Comparison of ENCODE assay signal across 8 mouse cellular contexts in the genomic region with DNA sequence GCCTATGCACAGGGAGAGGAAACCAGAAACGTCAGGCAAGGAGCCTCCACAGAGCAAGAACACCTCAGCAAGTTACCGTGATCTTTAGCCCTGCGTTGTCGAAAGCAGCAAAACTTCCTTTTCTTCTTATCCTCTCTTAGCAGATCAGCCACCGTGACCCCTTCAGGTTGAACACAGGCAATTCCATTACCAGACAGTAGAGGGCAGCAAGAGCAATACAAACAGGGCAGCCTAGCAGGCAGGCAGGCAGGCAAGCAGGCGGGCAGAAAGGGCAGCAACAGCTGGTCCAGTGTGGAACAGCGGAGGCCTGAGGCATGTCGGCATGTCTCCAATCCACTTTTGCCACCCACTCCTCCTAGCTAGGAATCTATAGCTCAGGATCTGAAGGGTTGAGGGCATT.
DNase-seq lines count a peak whose midpoint lies in the region; ATAC-seq and TF ChIP-seq lines count a peak whose summit lies in the region.

No protein-coding gene starts in this region.

- H3K27ac ChIP-seq in embryonic facial prominence, embryonic 14.5 days (replicated peaks; ENCODE audit: low read depth, low read length) = no peak overlapping the region
- no peak overlapping the region for H3K27ac ChIP-seq in kidney, embryonic 16.5 days (ENCODE audit: low read length)
- H3K27ac ChIP-seq in liver, adult 2 months (replicated peaks; ENCODE audit: insufficient read depth, low read depth, low read length) = no peak overlapping the region
- H3K27ac ChIP-seq in stomach, embryonic 14.5 days (ENCODE audit: low read length) = no peak overlapping the region

- H3K4me3 ChIP-seq in embryonic facial prominence, embryonic 14.5 days (ENCODE audit: low read depth, low read length) = no peak overlapping the region
- no peak overlapping the region for H3K4me3 ChIP-seq in kidney, embryonic 16.5 days (ENCODE audit: low read length)
- H3K4me3 ChIP-seq in liver, adult 2 months (ENCODE audit: insufficient read depth, low read depth, low read length) = no peak overlapping the region
- H3K4me3 ChIP-seq in stomach, embryonic 14.5 days (ENCODE audit: low read depth, low read length) = no peak overlapping the region

- peak; percentile 89 for ATAC-seq in embryonic facial prominence, embryonic 14.5 days (ENCODE audit: low read depth)
- ATAC-seq in kidney, embryonic 16.5 days (ENCODE audit: low FRiP score, low TSS enrichment) = peak; percentile 83
- peak; percentile 56; the same call in 1 of the 2 replicates for ATAC-seq in stomach, embryonic 14.5 days (ENCODE audit: insufficient number of reproducible peaks, insufficient read depth, low FRiP score, low read depth)

- no peaks in the 10 kb centered on the region for H3K4me1 ChIP-seq in embryonic facial prominence, embryonic 14.5 days (ENCODE audit: control insufficient read depth, insufficient read depth, low read length)
- H3K4me1 ChIP-seq in kidney, embryonic 16.5 days (ENCODE audit: insufficient read depth, low read length) = no peaks in the 10 kb centered on the region
- no peaks in the 10 kb centered on the region for H3K4me1 ChIP-seq in liver, adult 2 months (ENCODE audit: control insufficient read depth, insufficient read depth, low read length)
- no peaks in the 10 kb centered on the region for H3K4me1 ChIP-seq in stomach, embryonic 14.5 days (ENCODE audit: control insufficient read depth, insufficient read depth, low read length)

- H3K4me2 ChIP-seq in embryonic facial prominence, embryonic 14.5 days (ENCODE audit: low read depth, low read length) = no peak overlapping the region
- no peak overlapping the region for H3K4me2 ChIP-seq in kidney, embryonic 16.5 days (replicated peaks; ENCODE audit: low read depth, low read length)
- no peak overlapping the region for H3K4me2 ChIP-seq in stomach, embryonic 14.5 days (replicated peaks; ENCODE audit: low read depth, low read length)

- peak; percentile 92 for TF ChIP-seq CTCF in liver, adult 2 months (IDR thresholded peaks at IDR 0.05; ENCODE audit: low read depth, low read length)

- H3K36me3 ChIP-seq in embryonic facial prominence, embryonic 14.5 days (ENCODE audit: control insufficient read depth, insufficient read depth, low read length) = no peaks in the 10 kb centered on the region
- no peaks in the 10 kb centered on the region for H3K36me3 ChIP-seq in kidney, embryonic 16.5 days (ENCODE audit: insufficient read depth, low read length)
- H3K36me3 ChIP-seq in liver, adult 2 months (ENCODE audit: control insufficient read depth, insufficient read depth, low read length) = no peaks in the 10 kb centered on the region
- no peaks in the 10 kb centered on the region; the same call in 1 of the 2 replicates for H3K36me3 ChIP-seq in stomach, embryonic 14.5 days (ENCODE audit: control insufficient read depth, insufficient read depth, low read length)

- TF ChIP-seq POLR2A in liver, adult 2 months (IDR thresholded peaks at IDR 0.05; ENCODE audit: extremely low read depth, insufficient read depth, low read length) = no peak

- no peaks in the 10 kb centered on the region for H3K9me3 ChIP-seq in embryonic facial prominence, embryonic 14.5 days (ENCODE audit: control insufficient read depth, low read length)
- no peaks in the 10 kb centered on the region for H3K9me3 ChIP-seq in kidney, embryonic 16.5 days (ENCODE audit: low read length)
- H3K9me3 ChIP-seq in stomach, embryonic 14.5 days (ENCODE audit: control insufficient read depth, low read depth, low read length) = no peaks in the 10 kb centered on the region

- 5% methylated on average over 8 of the region's 8 CpGs for WGBS in embryonic facial prominence, embryonic 14.5 days
- 8% methylated on average over 8 of the region's 8 CpGs for WGBS in kidney, embryonic 16.5 days
- WGBS in liver, adult 2 months = 10% methylated on average over 8 of the region's 8 CpGs
- 7% methylated on average over 8 of the region's 8 CpGs for WGBS in stomach, embryonic 14.5 days

- H3K27me3 ChIP-seq in embryonic facial prominence, embryonic 14.5 days (replicated peaks; ENCODE audit: control insufficient read depth, insufficient read depth, low read length) = no peaks in the 10 kb centered on the region
- no peaks in the 10 kb centered on the region for H3K27me3 ChIP-seq in kidney, embryonic 16.5 days (ENCODE audit: insufficient read depth, low read length)
- H3K27me3 ChIP-seq in liver, adult 2 months (ENCODE audit: control insufficient read depth, insufficient read depth, low read length) = no peaks in the 10 kb centered on the region
- H3K27me3 ChIP-seq in stomach, embryonic 14.5 days (ENCODE audit: control insufficient read depth, insufficient read depth, low read length) = no peaks in the 10 kb centered on the region

- H3K79me2 ChIP-seq in liver, adult 2 months (ENCODE audit: control insufficient read depth, insufficient read depth, low read length) = no peaks in the 10 kb centered on the region

- no peak overlapping the region for H3K9ac ChIP-seq in embryonic facial prominence, embryonic 14.5 days (ENCODE audit: low read depth, low read length)
- H3K9ac ChIP-seq in kidney, embryonic 16.5 days (replicated peaks; ENCODE audit: low read length) = no peak overlapping the region
- no peak overlapping the region for H3K9ac ChIP-seq in liver, adult 2 months (ENCODE audit: low read depth, low read length)
- no peak overlapping the region for H3K9ac ChIP-seq in stomach, embryonic 14.5 days (replicated peaks; ENCODE audit: low read depth, low read length)

- DNase-seq in B cell, adult 2 months = peak; percentile 88 to 92
- DNase-seq in adrenal gland, postnatal 4 days (ENCODE audit: low spot score in 2 of 2) = peak; percentile 56 to 76
- DNase-seq in embryonic facial prominence, embryonic 14.5 days (ENCODE audit: low spot score) = peak; percentile 88
- DNase-seq in heart, adult 9 months (ENCODE audit: low spot score in 2 of 2) = peak; percentile 74 to 82
- DNase-seq in liver, adult 2 months (ENCODE audit: extremely low read depth, low read depth, low spot score) = peak; percentile 61
- peak; percentile 66 to 85 for DNase-seq in natural killer cell, adult 2 months (ENCODE audit: low spot score in 2 of 2)
